Mouse (Mus musculus): Measurements from ENCODE around the gene Olfr10. TPM values are rescaled to one million over a fixed set of nuclear protein-coding genes. Genes with fewer than 3 reads are reported as not detected.
"Not testable (repeated sequence)": the region's sequence is repeated elsewhere in the genome, so short reads cannot be mapped to it uniquely, and the experiment has no call there.

Gene Olfr10
- polyA plus RNA-seq (2017; shearing (Covaris generic)): not detected

GRCm38 (mm10) chr11:49304441-49304840, at the start of gene Olfr10:
Olfr10 (plus strand) TSS chr11:49304741.
- no peak for ATAC-seq

- ATAC-seq: no peak
These were observed 45.2 kb upstream of the Olfr10 start for GRCm38 (mm10) chr11:49259296-49259695.

GRCm38 (mm10) chr11:49259829-49260228, 44.7 kb upstream of the Olfr10 start:
- ATAC-seq: no peak

GRCm38 (mm10) chr11:49260598-49261312, 43.8 kb upstream of the Olfr10 start:
- ATAC-seq: no peak

GRCm38 (mm10) chr11:49261313-49261855, 43.2 kb upstream of the Olfr10 start:
- no peak for ATAC-seq

GRCm38 (mm10) chr11:49262286-49262685, 42.3 kb upstream of the Olfr10 start:
- ATAC-seq: no peak

- no peak for ATAC-seq
These were observed 41.4 kb upstream of the Olfr10 start for GRCm38 (mm10) chr11:49263149-49263548.

GRCm38 (mm10) chr11:49264081-49264480, 40.5 kb upstream of the Olfr10 start:
- ATAC-seq: no peak

GRCm38 (mm10) chr11:49264622-49265021, 39.9 kb upstream of the Olfr10 start:
- ATAC-seq: peak; percentile 65

- no peak for ATAC-seq
These were observed 39.4 kb upstream of the Olfr10 start for GRCm38 (mm10) chr11:49265101-49265500.

GRCm38 (mm10) chr11:49266671-49267070, 37.9 kb upstream of the Olfr10 start:
- ATAC-seq: no peak

- no peak for ATAC-seq
These were observed 37.2 kb upstream of the Olfr10 start for GRCm38 (mm10) chr11:49267316-49267715.

- ATAC-seq: no peak
These were observed 36.5 kb upstream of the Olfr10 start for GRCm38 (mm10) chr11:49267970-49268579.

GRCm38 (mm10) chr11:49269761-49270160, 34.8 kb upstream of the Olfr10 start:
- ATAC-seq: no peak

- no peak for ATAC-seq
These were observed 34.2 kb upstream of the Olfr10 start for GRCm38 (mm10) chr11:49270368-49270767.

- ATAC-seq: peak; percentile 59
These were observed 33.2 kb upstream of the Olfr10 start for GRCm38 (mm10) chr11:49271334-49271733.

- ATAC-seq: no peak
These were observed 30.6 kb upstream of the Olfr10 start for GRCm38 (mm10) chr11:49273834-49274519.

- ATAC-seq: no peak
These were observed 26.3 kb upstream of the Olfr10 start, which contains the start of gene Olfr1393 for GRCm38 (mm10) chr11:49278222-49278621. Olfr1393 (plus strand) TSS chr11:49278304.

- ATAC-seq: not testable (repeated sequence)
These were observed 19.6 kb upstream of the Olfr10 start, which contains the start of gene Olfr1392 for GRCm38 (mm10) chr11:49284982-49285381. Olfr1392 (plus strand) TSS chr11:49285282.

GRCm38 (mm10) chr11:49287251-49287650, 17.3 kb upstream of the Olfr10 start:
- no peak for ATAC-seq

GRCm38 (mm10) chr11:49292777-49293176, 11.8 kb upstream of the Olfr10 start:
- ATAC-seq: no peak

GRCm38 (mm10) chr11:49308547-49308946, 4.0 kb downstream of the Olfr10 start:
- not testable (repeated sequence) for ATAC-seq

- no peak for ATAC-seq
These were observed 17.9 kb downstream of the Olfr10 start, which contains the start of gene Olfr1391 for GRCm38 (mm10) chr11:49322442-49322841. Olfr1391 (plus strand) TSS chr11:49322742.

Data from activated CD4-positive, CD25-positive, alpha-beta regulatory T cell, adult 4 months (primary cell).